Mouse (Mus musculus): Measurements from ENCODE around the gene Tiam1. TPM values are rescaled to one million over a fixed set of nuclear protein-coding genes. Genes with fewer than 3 reads are reported as not detected.

Tiam1 gene
- polyA plus RNA-seq, 1 experiment from 2014 or later, result 45.9 TPM

GRCm38 (mm10) chr16:89818661-89819060 lies 324.9 kb downstream of the Tiam1 start:
- 0 out of 2 replicates have a peak overlapping the region, but pooled peaks have one; percentile 67 for H3K9ac ChIP-seq
- peak overlapping the region; percentile 46 for H3K4me3 ChIP-seq
- H3K9me3 ChIP-seq, result no peaks in the 10 kb centered on the region
- H3K4me1 ChIP-seq, result peaks cover 17% of the 10 kb centered on the region
- no peak for ATAC-seq (ENCODE audit: insufficient number of reproducible peaks, insufficient read depth, low FRiP score, low TSS enrichment, low read depth)
- peaks cover 19% of the 10 kb centered on the region for H3K36me3 ChIP-seq
- WGBS, result 29% methylated on average over 4 of the region's 4 CpGs
- peaks cover 7% of the 10 kb centered on the region; the same call in 1 of the 2 replicates for H3K27me3 ChIP-seq
- no peak overlapping the region for H3K27ac ChIP-seq
- peak overlapping the region; percentile 84 for H3K4me2 ChIP-seq

GRCm38 (mm10) chr16:89817861-89818630 lies 325.5 kb downstream of the Tiam1 start:
- H3K4me1 ChIP-seq, result peaks cover 17% of the 10 kb centered on the region
- no peak overlapping the region for H3K27ac ChIP-seq
- peaks cover 20% of the 10 kb centered on the region for H3K36me3 ChIP-seq
- ATAC-seq (ENCODE audit: insufficient number of reproducible peaks, insufficient read depth, low FRiP score, low TSS enrichment, low read depth), result peak; percentile 63; the same call in 1 of the 2 replicates
- H3K9ac ChIP-seq, result peak overlapping the region; percentile 67
- H3K27me3 ChIP-seq, result peaks cover 7% of the 10 kb centered on the region; the same call in 1 of the 2 replicates
- no peaks in the 10 kb centered on the region for H3K9me3 ChIP-seq
- peak overlapping the region; percentile 84 for H3K4me2 ChIP-seq
- 2% methylated on average over 38 of the region's 38 CpGs for WGBS
- peak overlapping the region; percentile 46 for H3K4me3 ChIP-seq

GRCm38 (mm10) chr16:89817301-89817700 lies 326.3 kb downstream of the Tiam1 start:
- peaks cover 24% of the 10 kb centered on the region for H3K36me3 ChIP-seq
- no peak overlapping the region; the same call in 1 of the 2 replicates for H3K4me3 ChIP-seq
- peaks cover 17% of the 10 kb centered on the region for H3K4me1 ChIP-seq
- 16% methylated on average over 9 of the region's 9 CpGs for WGBS
- H3K9me3 ChIP-seq, result no peaks in the 10 kb centered on the region
- H3K27ac ChIP-seq, result no peak overlapping the region
- H3K9ac ChIP-seq, result no peak overlapping the region
- peak overlapping the region; percentile 84 for H3K4me2 ChIP-seq
- peaks cover 7% of the 10 kb centered on the region; the same call in 1 of the 2 replicates for H3K27me3 ChIP-seq
- no peak for ATAC-seq (ENCODE audit: insufficient number of reproducible peaks, insufficient read depth, low FRiP score, low TSS enrichment, low read depth)

GRCm38 (mm10) chr16:89816506-89817172 lies 326.9 kb downstream of the Tiam1 start:
- Histone ChIP-seq H3K9me3 (no peaks in the 10 kb centered on the region), H3K4me2 (peak overlapping the region; percentile 84; the same call in 1 of the 2 replicates), H3K27ac (no peak overlapping the region), H3K4me1 (peaks cover 17% of the 10 kb centered on the region), H3K36me3 (peaks cover 26% of the 10 kb centered on the region), H3K9ac (no peak overlapping the region), H3K27me3 (peaks cover 7% of the 10 kb centered on the region; the same call in 1 of the 2 replicates), H3K4me3 (no peak overlapping the region)
- 49% methylated on average over 13 of the region's 13 CpGs for WGBS
- ATAC-seq (ENCODE audit: insufficient number of reproducible peaks, insufficient read depth, low FRiP score, low TSS enrichment, low read depth), result no peak

GRCm38 (mm10) chr16:89813536-89813935 lies 330.0 kb downstream of the Tiam1 start:
- H3K9me3 ChIP-seq, result no peaks in the 10 kb centered on the region
- H3K36me3 ChIP-seq, result peaks cover 32% of the 10 kb centered on the region
- no peak overlapping the region for H3K9ac ChIP-seq
- H3K4me1 ChIP-seq, result peaks cover 14% of the 10 kb centered on the region
- H3K4me3 ChIP-seq, result no peak overlapping the region
- WGBS, result 69% methylated on average over 9 of the region's 9 CpGs
- H3K4me2 ChIP-seq, result no peak overlapping the region
- H3K27me3 ChIP-seq, result peaks cover 7% of the 10 kb centered on the region; the same call in 1 of the 2 replicates
- no peak overlapping the region for H3K27ac ChIP-seq
- ATAC-seq (ENCODE audit: insufficient number of reproducible peaks, insufficient read depth, low FRiP score, low TSS enrichment, low read depth), result no peak

- no peak overlapping the region for H3K4me3 ChIP-seq
- no peak overlapping the region for H3K9ac ChIP-seq
- ATAC-seq (ENCODE audit: insufficient number of reproducible peaks, insufficient read depth, low FRiP score, low TSS enrichment, low read depth), result no peak
- whole genome bisulfite sequencing, result 81% methylated on average over 12 of the region's 12 CpGs
- no peak overlapping the region for H3K4me2 ChIP-seq
- H3K4me1 ChIP-seq, result peaks cover 7% of the 10 kb centered on the region
- peaks cover 32% of the 10 kb centered on the region for H3K36me3 ChIP-seq
- H3K27me3 ChIP-seq, result peaks cover 7% of the 10 kb centered on the region; the same call in 1 of the 2 replicates
- no peaks in the 10 kb centered on the region for H3K9me3 ChIP-seq
- H3K27ac ChIP-seq, result no peak overlapping the region
Observed at GRCm38 (mm10) chr16:89812891-89813290, 330.7 kb downstream of the Tiam1 start.

- H3K4me1 ChIP-seq, result 0 out of 2 replicates have a peak, but pooled peaks cover 3% of the 10 kb centered on the region
- H3K27ac ChIP-seq, result no peak overlapping the region
- no peak overlapping the region for H3K4me3 ChIP-seq
- no peak overlapping the region for H3K4me2 ChIP-seq
- no peak overlapping the region for H3K9ac ChIP-seq
- H3K36me3 ChIP-seq, result peaks cover 47% of the 10 kb centered on the region
- no peaks in the 10 kb centered on the region for H3K9me3 ChIP-seq
- H3K27me3 ChIP-seq, result no peaks in the 10 kb centered on the region
- 85% methylated on average over 6 of the region's 6 CpGs for WGBS
- no peak for ATAC-seq (ENCODE audit: insufficient number of reproducible peaks, insufficient read depth, low FRiP score, low TSS enrichment, low read depth)
Observed at GRCm38 (mm10) chr16:89810398-89810797, 333.2 kb downstream of the Tiam1 start.

GRCm38 (mm10) chr16:89808168-89808567 lies 335.4 kb downstream of the Tiam1 start:
- Histone ChIP-seq H3K4me1 (0 out of 2 replicates have a peak, but pooled peaks cover 6% of the 10 kb centered on the region), H3K4me3 (no peak overlapping the region), H3K27me3 (no peaks in the 10 kb centered on the region), H3K9ac (no peak overlapping the region), H3K36me3 (peaks cover 69% of the 10 kb centered on the region), H3K4me2 (no peak overlapping the region), H3K9me3 (no peaks in the 10 kb centered on the region), H3K27ac (no peak overlapping the region)
- ATAC-seq (ENCODE audit: insufficient number of reproducible peaks, insufficient read depth, low FRiP score, low TSS enrichment, low read depth), result no peak
- 79% methylated on average over 13 of the region's 13 CpGs for WGBS

GRCm38 (mm10) chr16:89805946-89806345 lies 337.6 kb downstream of the Tiam1 start:
- Histone ChIP-seq H3K9ac (no peak overlapping the region), H3K9me3 (no peaks in the 10 kb centered on the region), H3K36me3 (peaks cover 62% of the 10 kb centered on the region), H3K4me3 (no peak overlapping the region), H3K4me2 (no peak overlapping the region), H3K27me3 (no peaks in the 10 kb centered on the region), H3K4me1 (0 out of 2 replicates have a peak, but pooled peaks cover 6% of the 10 kb centered on the region), H3K27ac (no peak overlapping the region)
- ATAC-seq (ENCODE audit: insufficient number of reproducible peaks, insufficient read depth, low FRiP score, low TSS enrichment, low read depth), result no peak
- WGBS, result 49% methylated on average over 8 of the region's 8 CpGs

- H3K9me3 ChIP-seq, result no peaks in the 10 kb centered on the region
- H3K27ac ChIP-seq, result no peak overlapping the region
- 82% methylated on average over 12 of the region's 12 CpGs for WGBS
- H3K4me3 ChIP-seq, result no peak overlapping the region
- 0 out of 2 replicates have a peak, but pooled peaks cover 6% of the 10 kb centered on the region for H3K4me1 ChIP-seq
- H3K9ac ChIP-seq, result no peak overlapping the region
- no peak for ATAC-seq (ENCODE audit: insufficient number of reproducible peaks, insufficient read depth, low FRiP score, low TSS enrichment, low read depth)
- H3K36me3 ChIP-seq, result peaks cover 57% of the 10 kb centered on the region
- no peak overlapping the region for H3K4me2 ChIP-seq
- no peaks in the 10 kb centered on the region for H3K27me3 ChIP-seq
Observed at GRCm38 (mm10) chr16:89805210-89805609, 338.4 kb downstream of the Tiam1 start.

- Histone ChIP-seq H3K9ac (no peak overlapping the region), H3K27me3 (no peaks in the 10 kb centered on the region), H3K4me3 (no peak overlapping the region), H3K4me1 (0 out of 2 replicates have a peak, but pooled peaks cover 6% of the 10 kb centered on the region), H3K36me3 (peaks cover 66% of the 10 kb centered on the region), H3K9me3 (no peaks in the 10 kb centered on the region), H3K4me2 (no peak overlapping the region), H3K27ac (no peak overlapping the region)
- no peak for ATAC-seq (ENCODE audit: insufficient number of reproducible peaks, insufficient read depth, low FRiP score, low TSS enrichment, low read depth)
- 84% methylated on average over 5 of the region's 5 CpGs for WGBS
Observed at GRCm38 (mm10) chr16:89801493-89801892, 342.1 kb downstream of the Tiam1 start.

Data from embryonic facial prominence, embryonic 13.5 days (tissue).